Mouse (Mus musculus): ENCODE measurements around the gene Hras.

- TF ChIP-seq CTCF (IDR thresholded peaks at IDR 0.05; ENCODE audit: insufficient read depth, low read length): no peak
- no peak for TF ChIP-seq POLR2A (IDR thresholded peaks at IDR 0.05; ENCODE audit: borderline replicate concordance, extremely low read depth, low read depth, low read length)
Measured at GRCm38 (mm10) chr7:141164397-141164796, 29.4 kb downstream of the Hras start.
